Mouse (Mus musculus): ENCODE measurements around the gene Ube2t. TPM values are rescaled to one million over a fixed set of nuclear protein-coding genes. Genes with fewer than 3 reads are reported as not detected.

Ube2t gene
- polyA plus RNA-seq, 1 experiment from 2014 or later = 35.1 TPM

DNA sequence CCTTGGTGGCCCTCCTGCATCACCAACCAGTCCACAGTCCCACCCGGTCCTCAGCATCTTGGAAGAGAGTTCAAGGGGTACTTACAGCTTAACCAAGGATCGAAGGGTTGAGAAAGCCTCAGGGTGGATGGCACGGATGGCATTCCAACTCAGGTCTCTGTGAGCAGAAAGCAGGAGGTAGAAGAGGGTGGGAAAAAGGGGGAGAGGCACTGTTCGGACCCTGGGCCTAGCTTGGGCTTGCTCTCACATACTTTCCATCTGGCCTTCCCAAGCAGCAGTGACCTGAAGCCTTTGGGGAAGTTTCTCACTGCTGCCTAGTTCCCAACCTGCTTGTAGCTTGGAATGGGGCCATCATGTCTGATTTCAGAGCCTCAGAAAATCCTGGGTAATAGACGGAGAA lies 35.2 kb downstream of the Ube2t start:
- H3K4me3 ChIP-seq (ENCODE audit: low read depth, low read length) = no peak overlapping the region
- H3K9ac ChIP-seq (replicated peaks; ENCODE audit: low read depth, low read length) = no peak overlapping the region
- no peaks in the 10 kb centered on the region for H3K9me3 ChIP-seq (ENCODE audit: control insufficient read depth, low read depth, low read length)
- H3K4me2 ChIP-seq (replicated peaks; ENCODE audit: low read depth, low read length) = no peak overlapping the region
- no peaks in the 10 kb centered on the region; the same call in 1 of the 2 replicates for H3K4me1 ChIP-seq (ENCODE audit: control insufficient read depth, insufficient read depth, low read length)
- 65% methylated on average over 5 of the region's 5 CpGs for WGBS
- no peaks in the 10 kb centered on the region for H3K36me3 ChIP-seq (ENCODE audit: control insufficient read depth, insufficient read depth, low read length)
- no peak overlapping the region for H3K27ac ChIP-seq (ENCODE audit: low read length)
- no peak for ATAC-seq (ENCODE audit: insufficient number of reproducible peaks, insufficient read depth, low FRiP score, low read depth)
- no peaks in the 10 kb centered on the region for H3K27me3 ChIP-seq (ENCODE audit: control insufficient read depth, insufficient read depth, low read length)

DNA sequence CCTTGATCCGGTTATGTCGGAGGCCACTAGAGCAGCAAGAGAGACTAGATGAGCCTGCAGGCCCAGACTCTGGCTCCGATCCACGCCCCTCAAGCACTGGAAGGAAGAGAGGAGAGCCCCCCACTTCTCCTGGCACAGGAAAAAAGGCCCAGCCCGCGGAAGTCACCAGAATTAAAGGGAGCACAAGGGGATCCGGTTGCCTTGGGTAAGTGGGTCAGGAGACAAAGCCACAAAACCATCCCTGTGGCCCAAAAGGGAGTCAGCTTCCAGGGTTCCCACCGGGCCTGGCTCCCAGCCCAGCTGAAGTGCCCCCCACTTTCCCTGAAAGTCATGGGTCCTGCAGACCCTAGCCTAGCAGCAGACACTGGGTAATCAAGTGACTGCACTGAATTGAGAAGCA lies 35.9 kb downstream of the Ube2t start:
- Histone ChIP-seq H3K9me3 (ENCODE audit: control insufficient read depth, low read depth, low read length) (no peaks in the 10 kb centered on the region), H3K4me3 (ENCODE audit: low read depth, low read length) (no peak overlapping the region), H3K36me3 (ENCODE audit: control insufficient read depth, insufficient read depth, low read length) (no peaks in the 10 kb centered on the region), H3K4me1 (ENCODE audit: control insufficient read depth, insufficient read depth, low read length) (no peaks in the 10 kb centered on the region; the same call in 1 of the 2 replicates), H3K27ac (ENCODE audit: low read length) (no peak overlapping the region), H3K27me3 (ENCODE audit: control insufficient read depth, insufficient read depth, low read length) (no peaks in the 10 kb centered on the region), H3K9ac (replicated peaks; ENCODE audit: low read depth, low read length) (no peak overlapping the region), H3K4me2 (replicated peaks; ENCODE audit: low read depth, low read length) (no peak overlapping the region)
- ATAC-seq (ENCODE audit: insufficient number of reproducible peaks, insufficient read depth, low FRiP score, low read depth) = no peak
- 91% methylated on average over 8 of the region's 8 CpGs for WGBS

DNA sequence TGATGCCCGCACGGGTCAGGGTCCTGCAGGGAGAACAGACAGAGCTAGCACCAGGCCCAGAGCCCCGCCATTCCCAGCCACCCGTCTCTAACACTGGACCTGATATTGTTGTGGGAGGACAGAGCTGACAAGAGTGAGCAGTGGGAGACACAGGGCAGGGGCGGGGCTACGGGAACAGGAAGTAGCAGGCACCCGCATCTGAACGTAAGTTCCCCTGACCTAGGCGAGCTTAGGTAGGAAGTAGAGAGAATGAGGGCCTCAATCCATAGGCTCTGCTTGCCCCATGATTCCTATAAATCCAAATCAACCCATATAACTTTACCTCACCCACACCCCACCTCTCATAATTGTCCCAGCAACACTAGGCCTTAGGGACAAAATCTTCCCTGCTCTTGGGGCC lies 38.2 kb downstream of the Ube2t start:
- Histone ChIP-seq H3K4me3 (ENCODE audit: low read depth, low read length) (no peak overlapping the region), H3K4me1 (ENCODE audit: control insufficient read depth, insufficient read depth, low read length) (no peaks in the 10 kb centered on the region; the same call in 1 of the 2 replicates), H3K27me3 (ENCODE audit: control insufficient read depth, insufficient read depth, low read length) (no peaks in the 10 kb centered on the region), H3K27ac (ENCODE audit: low read length) (no peak overlapping the region), H3K9ac (replicated peaks; ENCODE audit: low read depth, low read length) (no peak overlapping the region), H3K9me3 (ENCODE audit: control insufficient read depth, low read depth, low read length) (no peaks in the 10 kb centered on the region), H3K4me2 (replicated peaks; ENCODE audit: low read depth, low read length) (no peak overlapping the region), H3K36me3 (ENCODE audit: control insufficient read depth, insufficient read depth, low read length) (no peaks in the 10 kb centered on the region)
- WGBS = 81% methylated on average over 9 of the region's 9 CpGs
- no peak for ATAC-seq (ENCODE audit: insufficient number of reproducible peaks, insufficient read depth, low FRiP score, low read depth)

DNA sequence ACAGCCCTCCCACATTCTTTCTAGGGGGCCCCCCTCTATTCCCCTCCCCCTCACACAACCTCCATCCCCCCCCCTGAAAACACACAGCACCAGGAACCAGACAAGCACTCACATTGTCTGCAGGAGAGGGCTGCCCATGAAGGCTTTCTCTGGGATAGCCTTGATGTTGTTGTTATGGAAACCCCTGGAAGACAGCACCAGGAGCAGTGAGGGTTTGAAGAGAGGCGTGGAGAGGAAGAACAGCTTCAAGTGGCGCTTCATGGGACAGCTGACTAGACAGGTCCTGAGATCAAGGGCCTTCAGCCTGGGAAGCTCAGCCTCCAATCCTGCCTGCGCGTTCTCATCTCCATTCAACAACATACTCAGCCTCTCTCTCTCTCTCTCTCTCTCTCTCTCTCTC lies 41.0 kb downstream of the Ube2t start:
- Histone ChIP-seq H3K9me3 (ENCODE audit: control insufficient read depth, low read depth, low read length) (no peaks in the 10 kb centered on the region), H3K27ac (ENCODE audit: low read length) (no peak overlapping the region), H3K4me3 (ENCODE audit: low read depth, low read length) (no peak overlapping the region), H3K4me1 (ENCODE audit: control insufficient read depth, insufficient read depth, low read length) (no peaks in the 10 kb centered on the region), H3K36me3 (ENCODE audit: control insufficient read depth, insufficient read depth, low read length) (no peaks in the 10 kb centered on the region), H3K27me3 (ENCODE audit: control insufficient read depth, insufficient read depth, low read length) (no peaks in the 10 kb centered on the region), H3K9ac (replicated peaks; ENCODE audit: low read depth, low read length) (no peak overlapping the region), H3K4me2 (replicated peaks; ENCODE audit: low read depth, low read length) (no peak overlapping the region)
- 56% methylated on average over 4 of the region's 4 CpGs for WGBS
- ATAC-seq (ENCODE audit: insufficient number of reproducible peaks, insufficient read depth, low FRiP score, low read depth) = no peak

DNA sequence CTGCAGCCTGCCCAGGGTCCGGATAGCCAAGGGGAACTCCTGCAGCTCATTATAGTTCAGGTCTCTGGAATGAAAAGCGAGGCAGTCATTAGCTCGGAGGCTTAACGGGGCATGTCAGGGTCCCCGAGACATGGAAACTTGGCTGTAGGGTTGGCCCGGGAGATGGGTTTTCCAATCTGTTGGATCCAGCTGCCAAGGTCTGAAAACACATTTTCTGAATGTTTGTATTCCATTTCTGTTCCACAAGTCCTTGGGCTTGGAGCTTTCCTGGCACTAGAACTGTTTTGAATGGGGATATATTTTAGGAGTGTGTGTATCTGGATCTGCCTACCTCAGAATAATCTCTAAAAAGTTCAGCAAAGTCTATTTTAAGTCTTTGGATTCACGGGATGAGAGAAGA lies 43.3 kb downstream of the Ube2t start:
- Histone ChIP-seq H3K4me3 (ENCODE audit: low read depth, low read length) (no peak overlapping the region), H3K4me1 (ENCODE audit: control insufficient read depth, insufficient read depth, low read length) (no peaks in the 10 kb centered on the region), H3K9ac (replicated peaks; ENCODE audit: low read depth, low read length) (no peak overlapping the region), H3K9me3 (ENCODE audit: control insufficient read depth, low read depth, low read length) (no peaks in the 10 kb centered on the region), H3K27me3 (ENCODE audit: control insufficient read depth, insufficient read depth, low read length) (no peaks in the 10 kb centered on the region), H3K36me3 (ENCODE audit: control insufficient read depth, insufficient read depth, low read length) (no peaks in the 10 kb centered on the region), H3K27ac (ENCODE audit: low read length) (no peak overlapping the region), H3K4me2 (replicated peaks; ENCODE audit: low read depth, low read length) (no peak overlapping the region)
- 75% methylated on average over 7 of the region's 7 CpGs for WGBS
- ATAC-seq (ENCODE audit: insufficient number of reproducible peaks, insufficient read depth, low FRiP score, low read depth) = no peak

DNA sequence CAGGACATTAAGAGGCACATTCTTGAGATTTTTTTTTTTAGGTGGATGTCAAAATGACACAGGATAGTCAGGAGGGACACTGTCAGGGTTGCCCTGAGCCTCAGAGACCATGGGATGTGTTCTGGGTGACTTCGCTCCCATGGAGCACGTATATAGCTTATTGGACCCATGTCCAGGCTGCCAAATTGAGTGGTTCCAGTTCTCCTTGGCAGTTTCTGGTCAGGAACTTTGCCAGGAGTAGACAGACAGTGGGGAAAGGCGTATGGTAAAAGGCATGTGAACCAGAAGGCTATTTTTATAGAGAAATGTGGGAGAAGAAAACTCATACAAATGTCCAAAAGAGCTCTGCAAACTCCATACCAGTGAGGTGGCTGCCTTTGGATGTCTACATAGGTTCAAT lies 47.5 kb downstream of the Ube2t start:
- Histone ChIP-seq H3K27me3 (ENCODE audit: control insufficient read depth, insufficient read depth, low read length) (no peaks in the 10 kb centered on the region), H3K4me2 (replicated peaks; ENCODE audit: low read depth, low read length) (no peak overlapping the region), H3K36me3 (ENCODE audit: control insufficient read depth, insufficient read depth, low read length) (no peaks in the 10 kb centered on the region), H3K4me1 (ENCODE audit: control insufficient read depth, insufficient read depth, low read length) (no peaks in the 10 kb centered on the region), H3K9me3 (ENCODE audit: control insufficient read depth, low read depth, low read length) (no peaks in the 10 kb centered on the region), H3K9ac (replicated peaks; ENCODE audit: low read depth, low read length) (no peak overlapping the region), H3K27ac (ENCODE audit: low read length) (no peak overlapping the region), H3K4me3 (ENCODE audit: low read depth, low read length) (no peak overlapping the region)
- WGBS = 79% methylated on average over 3 of the region's 3 CpGs
- ATAC-seq (ENCODE audit: insufficient number of reproducible peaks, insufficient read depth, low FRiP score, low read depth) = no peak

DNA sequence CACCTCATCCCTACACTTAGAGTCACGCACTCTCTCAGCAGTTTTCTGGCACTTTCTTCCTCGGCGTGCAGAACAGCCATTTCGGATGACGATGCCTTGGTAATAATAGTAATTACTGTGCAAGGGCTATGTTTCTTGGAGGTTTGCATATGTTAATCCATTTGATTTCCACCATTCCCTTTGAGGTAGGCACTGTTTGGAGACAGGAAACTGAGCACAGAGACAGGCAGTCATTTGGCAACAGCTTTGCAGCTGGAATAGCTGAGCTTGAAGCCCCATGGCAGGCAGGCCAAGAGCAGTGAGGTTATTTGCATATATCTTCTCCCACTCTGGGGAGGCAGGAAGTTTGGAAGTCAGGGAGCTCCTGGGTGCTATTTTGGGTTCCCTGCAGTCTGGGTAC lies 49.5 kb downstream of the Ube2t start:
- Histone ChIP-seq H3K4me2 (replicated peaks; ENCODE audit: low read depth, low read length) (no peak overlapping the region), H3K9me3 (ENCODE audit: control insufficient read depth, low read depth, low read length) (no peaks in the 10 kb centered on the region), H3K27ac (ENCODE audit: low read length) (no peak overlapping the region), H3K4me1 (ENCODE audit: control insufficient read depth, insufficient read depth, low read length) (no peaks in the 10 kb centered on the region), H3K9ac (replicated peaks; ENCODE audit: low read depth, low read length) (no peak overlapping the region), H3K4me3 (ENCODE audit: low read depth, low read length) (no peak overlapping the region), H3K27me3 (ENCODE audit: control insufficient read depth, insufficient read depth, low read length) (no peaks in the 10 kb centered on the region), H3K36me3 (ENCODE audit: control insufficient read depth, insufficient read depth, low read length) (no peaks in the 10 kb centered on the region)
- 86% methylated on average over 5 of the region's 5 CpGs for WGBS
- ATAC-seq (ENCODE audit: insufficient number of reproducible peaks, insufficient read depth, low FRiP score, low read depth) = no peak

DNA sequence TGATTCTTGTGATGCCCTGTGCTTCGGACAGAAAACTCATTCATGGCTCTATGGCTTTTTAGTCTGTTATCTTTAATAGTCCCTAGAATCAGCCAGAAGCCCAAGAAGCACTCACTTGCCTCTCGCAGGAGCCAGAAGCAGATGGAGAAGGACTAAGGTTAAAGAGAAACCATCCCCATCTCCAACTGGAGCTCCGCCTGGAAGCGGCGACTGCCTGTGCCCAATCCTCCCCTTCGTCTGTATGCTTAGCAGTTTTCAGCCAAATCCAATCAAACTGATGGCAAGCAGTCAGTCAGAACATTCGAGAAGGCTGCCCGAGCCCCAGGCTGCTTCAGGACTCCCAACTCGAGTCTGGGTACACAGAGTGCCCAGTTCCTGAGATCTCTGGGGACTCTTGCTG lies 50.1 kb downstream of the Ube2t start:
- Histone ChIP-seq H3K27ac (ENCODE audit: low read length) (no peak overlapping the region), H3K36me3 (ENCODE audit: control insufficient read depth, insufficient read depth, low read length) (no peaks in the 10 kb centered on the region), H3K9me3 (ENCODE audit: control insufficient read depth, low read depth, low read length) (no peaks in the 10 kb centered on the region), H3K4me1 (ENCODE audit: control insufficient read depth, insufficient read depth, low read length) (no peaks in the 10 kb centered on the region), H3K4me2 (replicated peaks; ENCODE audit: low read depth, low read length) (no peak overlapping the region), H3K4me3 (ENCODE audit: low read depth, low read length) (no peak overlapping the region), H3K9ac (replicated peaks; ENCODE audit: low read depth, low read length) (no peak overlapping the region), H3K27me3 (ENCODE audit: control insufficient read depth, insufficient read depth, low read length) (no peaks in the 10 kb centered on the region)
- ATAC-seq (ENCODE audit: insufficient number of reproducible peaks, insufficient read depth, low FRiP score, low read depth) = no peak
- WGBS = 85% methylated on average over 9 of the region's 9 CpGs

DNA sequence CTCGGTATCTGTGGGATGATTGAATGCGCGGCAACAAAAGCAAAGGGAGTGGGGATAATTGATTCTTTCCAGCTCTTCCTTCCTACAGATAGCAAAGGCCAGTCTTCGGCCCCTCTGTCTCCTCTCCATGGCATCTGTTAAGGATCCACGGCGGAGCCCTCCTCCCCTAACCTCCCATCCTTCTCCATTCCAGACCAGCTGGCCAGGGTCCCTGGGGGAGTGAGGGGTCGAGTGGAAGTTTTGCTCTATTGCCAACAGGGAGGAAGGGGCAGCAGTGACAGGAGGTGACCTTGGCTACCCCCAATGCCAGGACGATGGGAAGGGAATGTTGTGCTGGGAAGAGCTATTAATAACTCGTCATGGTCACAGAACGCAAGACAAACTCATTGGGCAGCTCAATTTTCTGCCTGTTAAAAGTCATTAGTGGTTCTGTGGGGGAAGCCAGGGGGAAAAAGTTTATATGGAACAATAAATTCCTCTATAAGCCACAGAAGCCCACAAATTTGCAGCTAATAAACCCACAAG lies 52.6 kb downstream of the Ube2t start:
- Histone ChIP-seq H3K4me1 (ENCODE audit: control insufficient read depth, insufficient read depth, low read length) (peaks cover 8% of the 10 kb centered on the region), H3K27ac (ENCODE audit: low read length) (no peak overlapping the region), H3K36me3 (ENCODE audit: control insufficient read depth, insufficient read depth, low read length) (no peaks in the 10 kb centered on the region), H3K4me2 (replicated peaks; ENCODE audit: low read depth, low read length) (no peak overlapping the region), H3K9ac (replicated peaks; ENCODE audit: low read depth, low read length) (no peak overlapping the region), H3K9me3 (ENCODE audit: control insufficient read depth, low read depth, low read length) (no peaks in the 10 kb centered on the region), H3K27me3 (ENCODE audit: control insufficient read depth, insufficient read depth, low read length) (no peaks in the 10 kb centered on the region), H3K4me3 (ENCODE audit: low read depth, low read length) (no peak overlapping the region)
- WGBS = 45% methylated on average over 10 of the region's 10 CpGs
- ATAC-seq (ENCODE audit: insufficient number of reproducible peaks, insufficient read depth, low FRiP score, low read depth) = no peak
